Mouse (Mus musculus) spleen, adult 2 months (tissue): ENCODE measurements at regions not wholly inside any gene's neighbourhood (a gene's known extent, or its start where the extent isn't known, plus 50 kb on each side); places are given as distances from the start of the nearest gene placed in this dataset.

Experiments
- CTCF ChIP-seq: fragments of 200-500 bp; IDR thresholded peaks from 2 replicates; pipeline ENCODE4 v1.5.1; 2011; ENCODE audit warnings: mild to moderate bottlenecking, inconsistent platforms; ENCODE audit not compliant: insufficient read depth, insufficient read length, insufficient replicate concordance; ENCODE audit errors: extremely low read depth
- POLR2A ChIP-seq: fragments of 200-500 bp; IDR thresholded peaks from 2 replicates; pipeline ENCODE4 v1.6.1; 2011; ENCODE audit warnings: low read depth, low read length, inconsistent platforms

DNA sequence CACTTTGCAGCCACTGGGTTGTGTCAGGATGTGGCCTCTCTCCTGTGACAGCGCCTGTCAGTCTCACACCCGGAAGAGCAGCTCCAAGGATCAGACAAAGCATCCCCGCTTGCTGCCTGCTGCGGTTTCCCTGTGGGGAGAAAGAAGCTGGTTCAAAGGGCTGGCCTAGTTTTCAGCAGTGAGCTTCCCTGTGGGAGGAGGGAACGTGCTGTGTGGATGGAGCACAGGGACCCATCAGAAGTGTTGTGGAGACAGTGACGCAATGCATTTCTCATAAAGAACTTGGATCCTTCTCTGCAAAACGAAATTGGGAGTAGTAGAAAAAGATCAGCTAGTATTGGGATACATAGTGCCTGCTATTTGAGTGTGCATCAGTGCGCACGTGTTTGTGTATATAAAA is 1939.9 kb upstream of the Lrrc6 start:
- no peak for TF ChIP-seq CTCF
- TF ChIP-seq POLR2A: no peak
